Mouse (Mus musculus): ENCODE measurements around the gene Gm28729.
A peak's percentile ranks its signal among the peaks of the same experiment; 100 is the strongest.

Gene Gm28729

DNA sequence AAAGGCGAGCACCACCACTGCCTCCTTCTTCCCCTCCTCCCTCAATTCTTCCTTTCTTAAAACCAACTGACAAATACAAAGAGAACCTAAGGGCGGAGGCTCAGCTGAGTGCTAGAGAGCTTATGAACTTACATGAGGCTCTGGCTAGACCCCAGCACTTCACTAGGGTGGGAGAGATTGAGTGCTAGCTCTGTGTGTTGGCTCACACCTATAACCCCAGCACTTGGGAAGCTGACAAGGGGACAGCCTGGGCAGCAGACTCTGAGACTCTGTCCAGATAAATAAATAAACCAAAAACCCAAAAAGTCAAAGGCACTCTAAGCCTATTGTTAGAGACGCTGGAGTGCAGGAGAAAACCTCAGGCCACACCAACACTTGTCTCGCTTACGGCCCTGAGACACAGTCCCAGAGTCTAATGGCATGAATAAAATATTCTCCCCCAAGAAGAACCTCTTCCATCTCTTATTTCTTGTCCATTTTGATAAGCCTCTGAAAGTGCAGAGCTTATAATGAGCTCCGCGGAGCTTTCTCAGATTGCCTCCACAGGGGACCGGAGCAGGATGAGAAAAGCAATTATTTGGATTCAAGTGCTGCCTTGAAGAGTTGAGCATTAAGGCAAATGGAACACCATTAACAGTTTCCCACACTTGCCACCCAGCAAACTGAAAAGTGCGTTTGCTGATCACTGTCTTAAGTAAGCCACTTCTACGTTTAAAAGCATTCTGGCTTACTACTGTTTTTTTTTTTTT lies 64.8 kb downstream of the Gm28729 start:
- DNase-seq = no peak

DNA sequence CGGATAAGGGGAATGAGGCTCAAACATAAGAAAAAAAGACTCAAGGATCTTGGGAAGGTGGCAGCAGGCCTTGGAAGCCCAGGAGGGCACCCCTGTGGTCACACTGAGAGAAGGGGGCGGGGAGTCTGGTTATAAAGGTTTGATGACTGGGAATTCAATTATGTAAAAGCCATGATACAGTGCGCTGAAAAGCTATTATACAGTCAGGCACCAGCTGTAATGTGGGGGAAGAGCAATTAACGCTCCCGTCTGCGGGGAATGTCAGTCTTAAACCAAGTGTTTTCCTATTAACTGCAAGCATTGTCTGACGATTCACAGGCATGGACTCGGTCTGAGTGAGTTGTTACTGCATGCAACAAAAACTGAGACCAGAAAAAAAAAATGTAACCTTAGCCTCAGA lies 69.4 kb downstream of the Gm28729 start:
- no peak for DNase-seq

DNA sequence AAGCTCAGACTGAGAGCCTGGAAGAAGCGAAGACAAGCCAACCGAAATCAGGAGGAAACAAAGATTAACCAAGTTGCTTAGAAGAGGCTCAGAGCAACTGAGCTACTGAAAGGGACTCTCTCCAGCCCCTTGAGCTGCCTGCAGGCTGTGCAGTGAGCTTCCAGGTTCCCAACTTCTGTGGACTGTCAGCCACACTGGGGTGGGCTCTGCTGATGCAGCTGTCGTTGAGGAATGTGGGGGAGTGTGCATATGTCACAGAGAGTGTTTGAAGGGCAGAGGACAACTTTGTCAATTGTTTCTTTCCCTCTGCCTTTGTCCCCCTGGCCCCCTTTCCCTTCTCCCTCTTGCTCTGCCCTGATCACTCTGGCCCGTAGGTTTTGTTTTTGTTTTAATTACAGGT lies 72.1 kb downstream of the Gm28729 start:
- DNase-seq = no peak

DNA sequence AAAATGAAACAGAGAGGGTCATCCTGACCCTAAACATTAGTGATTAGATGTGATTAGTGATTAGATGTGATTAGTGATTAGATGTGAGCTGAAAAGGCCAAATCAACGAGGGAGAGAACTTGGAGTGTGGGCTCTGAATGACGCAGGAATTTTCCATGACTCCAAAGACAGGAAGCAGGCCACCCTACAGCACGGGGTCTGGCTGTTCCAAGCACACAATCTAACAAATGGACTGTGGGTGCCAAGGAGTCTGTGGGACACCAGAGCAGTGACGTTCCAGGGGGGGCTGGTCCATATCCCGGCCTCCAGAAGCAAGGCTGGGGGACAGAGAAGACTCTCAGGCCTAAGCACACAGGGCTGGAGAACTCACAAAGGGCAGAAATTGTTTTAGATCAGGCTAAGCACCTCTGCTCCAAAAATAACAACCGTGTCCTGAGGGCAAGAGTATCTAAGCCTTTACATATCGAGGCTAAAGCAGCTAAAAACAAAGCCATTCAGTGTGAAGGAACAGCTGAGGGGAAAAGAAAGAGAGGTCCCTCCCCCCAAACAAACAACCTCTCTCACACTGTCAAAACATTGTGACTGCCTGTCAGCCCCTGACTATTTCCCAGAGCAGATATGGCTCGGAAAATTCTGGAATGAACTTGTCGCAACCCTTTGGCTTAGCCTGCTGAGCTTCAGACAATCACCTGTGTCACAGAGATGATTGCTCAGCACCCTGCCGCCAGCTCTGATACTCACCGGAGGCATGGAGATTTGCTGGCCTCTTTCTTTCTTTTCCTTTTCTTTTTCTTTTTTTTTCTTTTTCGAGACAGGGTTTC lies 74.0 kb downstream of the Gm28729 start:
- DNase-seq = peak in 1 of 2 experiments; percentile 26

DNA sequence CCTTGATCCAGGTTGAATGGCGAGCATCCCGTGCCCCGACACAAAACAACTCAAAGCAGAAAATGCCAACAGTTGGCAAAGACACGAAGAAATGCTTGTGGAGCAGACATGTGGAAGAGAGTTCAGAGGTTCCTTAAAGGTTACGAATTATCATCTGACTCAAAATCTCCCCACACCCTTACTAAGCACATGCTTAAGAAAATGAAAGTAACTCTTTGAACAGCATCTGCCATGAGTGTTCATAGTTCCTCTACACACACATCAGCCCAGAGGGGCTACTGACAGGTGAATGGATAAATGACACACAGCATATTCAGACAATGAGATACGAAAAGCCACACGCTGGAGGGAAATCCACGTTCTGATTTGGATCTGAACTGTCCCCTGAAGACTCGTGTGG lies 75.5 kb downstream of the Gm28729 start:
- no peak for DNase-seq

DNA sequence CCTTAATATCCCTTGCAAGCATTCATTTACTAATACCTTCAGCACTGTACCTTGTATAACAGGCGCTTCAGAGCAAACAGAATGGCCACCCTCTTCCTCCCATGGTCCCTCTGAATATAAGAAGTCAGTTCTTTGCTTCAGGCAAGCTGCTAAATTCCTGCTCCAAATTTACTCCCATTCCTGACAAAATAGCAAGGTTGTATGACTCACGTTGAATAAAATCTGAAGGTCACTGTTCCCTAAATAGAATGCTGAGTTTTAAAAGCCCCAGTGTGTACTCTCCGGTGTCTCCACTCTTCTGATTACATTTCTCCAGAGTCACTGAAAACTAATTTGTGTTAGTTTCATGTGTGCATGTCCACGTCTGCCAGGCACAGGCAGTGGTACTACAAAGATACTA lies 79.7 kb downstream of the Gm28729 start:
- no peak for DNase-seq

DNA sequence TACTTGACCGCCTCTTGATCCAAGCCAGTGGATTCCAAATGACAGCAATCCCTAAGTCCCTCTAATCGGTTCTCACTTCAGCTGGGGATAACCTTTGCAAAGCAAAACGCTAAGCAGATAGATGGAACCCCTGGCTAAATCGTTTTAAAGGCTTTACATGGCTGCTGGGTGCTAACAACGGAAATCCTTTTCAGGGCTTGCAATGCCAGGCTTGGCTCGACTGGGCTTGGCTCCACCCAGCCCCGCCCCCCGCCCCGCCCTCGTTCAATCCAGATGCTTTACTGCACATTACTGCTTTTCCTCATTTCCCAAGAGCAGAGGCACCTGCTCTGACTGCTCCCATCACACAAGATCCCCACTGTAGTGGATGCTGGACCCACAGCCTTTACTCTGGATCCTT lies 83.0 kb downstream of the Gm28729 start:
- peak in 1 of 2 experiments; percentile 36 for DNase-seq

DNA sequence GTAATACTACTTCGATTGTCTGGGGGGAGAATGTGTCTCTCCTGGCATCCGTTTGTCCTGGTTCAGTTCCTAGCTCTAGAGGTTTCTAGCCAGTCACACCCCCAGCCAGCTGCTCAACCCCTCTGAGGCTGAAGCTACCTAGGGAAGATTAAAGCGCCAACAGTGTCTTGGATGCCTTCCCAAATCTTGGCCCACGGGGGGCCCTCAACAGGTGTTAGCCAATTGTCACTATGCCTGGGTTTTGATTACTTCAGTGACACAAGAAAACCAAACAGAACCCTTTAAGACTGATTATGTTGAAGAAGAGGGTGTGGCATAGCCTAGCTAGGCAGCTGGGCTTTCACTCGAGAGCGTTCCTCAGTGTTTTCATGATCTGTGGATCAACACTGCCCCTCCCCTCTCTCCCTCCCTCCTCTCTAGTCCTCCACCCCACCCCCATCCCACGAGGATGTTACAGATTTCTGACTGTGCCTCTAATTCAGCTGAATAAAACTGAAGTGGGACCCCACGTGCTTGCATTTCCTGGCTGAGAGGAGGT lies 86.7 kb downstream of the Gm28729 start:
- DNase-seq = peak; percentile 37 to 66

DNA sequence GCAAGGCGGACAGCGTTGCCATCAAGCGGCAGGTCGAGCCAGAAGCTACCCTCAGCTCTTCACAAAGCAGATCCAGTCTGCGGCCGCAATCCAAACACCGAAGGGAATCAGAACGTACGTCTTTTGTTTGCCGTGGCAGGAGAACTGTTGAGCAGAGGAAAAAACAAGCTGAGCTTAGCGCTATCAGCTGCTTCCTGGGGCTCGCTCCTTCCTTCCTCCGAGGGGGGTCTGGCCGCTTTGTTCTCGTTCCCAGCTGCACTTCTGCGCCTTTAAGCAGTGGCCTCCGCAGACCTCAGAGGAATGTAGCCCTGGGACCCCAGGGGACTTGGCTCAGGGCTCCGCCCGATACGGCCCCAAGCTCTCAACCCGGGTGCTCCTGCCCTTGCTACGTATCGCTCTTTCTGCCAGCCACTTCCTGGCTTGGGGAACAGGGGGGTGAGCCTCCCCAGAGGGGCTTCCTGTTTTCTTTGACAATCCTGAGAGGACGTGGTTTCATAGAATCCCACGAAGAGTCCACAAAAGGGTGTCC lies 87.2 kb downstream of the Gm28729 start:
- peak; percentile 77 to 84 for DNase-seq

DNA sequence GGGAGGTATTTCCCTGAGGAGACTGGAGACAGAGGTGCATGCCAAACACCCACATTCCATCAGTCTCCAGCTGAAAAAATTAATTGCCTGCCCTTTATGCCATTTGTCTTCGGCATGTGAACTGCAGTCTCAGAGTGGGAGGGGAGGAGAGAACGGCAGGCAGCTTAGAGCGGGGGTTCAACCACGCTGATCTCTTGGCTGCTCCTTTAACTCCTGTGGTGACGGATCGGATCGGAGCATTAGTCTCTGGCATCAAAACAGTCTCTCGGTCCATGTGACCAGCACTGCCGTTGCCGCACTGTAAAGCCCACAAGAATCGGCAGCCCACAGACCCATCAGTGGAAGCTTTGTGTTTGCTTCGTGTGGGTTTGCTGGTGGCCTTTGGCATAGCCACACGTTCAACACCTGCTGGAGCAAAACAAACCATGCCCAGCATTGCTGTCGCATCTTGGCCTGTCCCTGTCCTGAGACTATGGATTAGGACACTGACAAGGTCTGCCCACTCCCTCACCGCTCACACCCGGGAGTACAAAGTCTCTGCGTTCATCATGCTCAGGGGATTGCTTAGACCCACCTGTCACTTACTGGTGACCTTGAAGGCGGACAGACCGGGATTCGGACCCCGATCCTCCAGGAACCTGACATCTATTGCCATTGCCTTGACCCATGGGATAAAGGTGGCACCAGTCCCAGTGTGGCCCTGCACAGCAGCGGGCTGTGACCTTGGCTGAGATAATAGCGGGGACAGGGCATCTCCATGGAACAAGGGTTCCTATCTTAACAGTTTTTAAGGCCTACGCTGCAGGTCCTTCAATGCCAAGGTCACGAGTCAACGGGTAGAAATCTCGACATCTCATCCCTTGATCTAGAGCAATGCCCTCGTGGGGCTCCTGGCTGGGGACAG lies 87.9 kb downstream of the Gm28729 start:
- DNase-seq = peak; percentile 38 to 57
